Mouse (Mus musculus): ENCODE measurements at regions not wholly inside any gene's neighbourhood (a gene's known extent, or its start where the extent isn't known, plus 50 kb on each side); places are given as distances from the start of the nearest gene placed in this dataset.

- no peak overlapping the region for H3K27ac ChIP-seq (replicated peaks)
- H3K9me3 ChIP-seq = no peaks in the 10 kb centered on the region
- ATAC-seq (ENCODE audit: low FRiP score, low read depth) = no peak
- H3K4me2 ChIP-seq = no peak overlapping the region
- 46% methylated on average over 9 of the region's 9 CpGs for WGBS
- H3K27me3 ChIP-seq = no peaks in the 10 kb centered on the region
- no peak overlapping the region for H3K9ac ChIP-seq
- H3K36me3 ChIP-seq = no peaks in the 10 kb centered on the region
- no peak overlapping the region for H3K4me3 ChIP-seq
- peaks cover 10% of the 10 kb centered on the region; the same call in 1 of the 2 replicates for H3K4me1 ChIP-seq (replicated peaks)
These were observed 314.9 kb downstream of the Mllt3 start for GRCm38 (mm10) chr4:87718166-87718805.

DNA sequence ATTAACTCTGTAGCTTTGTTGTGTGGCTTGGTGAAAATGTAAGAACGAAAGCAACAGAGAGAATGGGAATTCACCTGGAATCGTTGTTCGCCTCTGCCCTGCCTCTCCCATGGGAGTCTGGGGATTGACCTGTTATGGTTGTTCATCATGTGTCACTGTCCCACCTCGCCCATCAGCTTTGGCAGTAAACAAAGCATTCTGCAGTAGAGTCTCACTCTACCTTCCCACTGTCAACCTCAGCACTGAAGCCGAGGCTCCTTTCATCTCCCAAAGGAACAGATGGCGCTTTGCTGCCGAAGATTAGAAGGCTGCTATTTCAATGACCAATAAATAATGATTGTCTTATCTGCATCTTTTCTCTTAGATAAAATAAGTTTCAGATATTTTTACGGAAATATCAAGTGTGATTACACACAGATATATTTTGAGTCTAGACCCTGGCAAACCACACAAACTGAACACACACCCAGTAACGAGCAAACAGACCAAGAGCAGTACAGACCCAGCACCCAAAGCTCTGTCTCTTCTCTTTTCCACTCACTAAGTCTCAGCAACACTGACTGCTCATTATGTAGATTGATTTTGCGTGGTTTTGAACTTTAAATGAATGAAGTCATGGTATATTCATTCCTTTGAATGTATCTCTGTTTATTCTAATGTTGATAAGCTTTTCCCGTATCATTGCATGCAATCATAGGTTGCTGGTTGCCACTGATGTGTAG, 317.8 kb downstream of the Mllt3 start:
- no peak for ATAC-seq (ENCODE audit: low FRiP score, low read depth)
- Histone ChIP-seq H3K4me3 (no peak overlapping the region), H3K9me3 (no peaks in the 10 kb centered on the region), H3K9ac (no peak overlapping the region), H3K4me1 (replicated peaks) (peaks cover 6% of the 10 kb centered on the region; the same call in 1 of the 2 replicates), H3K27ac (replicated peaks) (no peak overlapping the region), H3K27me3 (no peaks in the 10 kb centered on the region), H3K36me3 (no peaks in the 10 kb centered on the region), H3K4me2 (no peak overlapping the region)
- WGBS = 55% methylated on average over 11 of the region's 11 CpGs

GRCm38 (mm10) chr4:87712691-87713090, 320.5 kb downstream of the Mllt3 start:
- Histone ChIP-seq H3K4me3 (no peak overlapping the region), H3K9ac (no peak overlapping the region), H3K4me1 (replicated peaks) (peaks cover 7% of the 10 kb centered on the region), H3K4me2 (no peak overlapping the region), H3K27ac (replicated peaks) (no peak overlapping the region), H3K27me3 (no peaks in the 10 kb centered on the region), H3K36me3 (no peaks in the 10 kb centered on the region), H3K9me3 (no peaks in the 10 kb centered on the region)
- no peak for ATAC-seq (ENCODE audit: low FRiP score, low read depth)
- 90% methylated on average over 2 of the region's 2 CpGs for WGBS

GRCm38 (mm10) chr4:87712286-87712685, 320.9 kb downstream of the Mllt3 start:
- Histone ChIP-seq H3K4me1 (replicated peaks) (peaks cover 7% of the 10 kb centered on the region), H3K9ac (no peak overlapping the region), H3K27me3 (no peaks in the 10 kb centered on the region), H3K4me2 (no peak overlapping the region), H3K4me3 (no peak overlapping the region), H3K9me3 (no peaks in the 10 kb centered on the region), H3K27ac (replicated peaks) (no peak overlapping the region), H3K36me3 (no peaks in the 10 kb centered on the region)
- no peak for ATAC-seq (ENCODE audit: low FRiP score, low read depth)
- 97% methylated on average over 3 of the region's 3 CpGs for WGBS

- Histone ChIP-seq H3K27ac (replicated peaks) (no peak overlapping the region), H3K36me3 (no peaks in the 10 kb centered on the region), H3K9me3 (no peaks in the 10 kb centered on the region), H3K27me3 (no peaks in the 10 kb centered on the region), H3K4me2 (no peak overlapping the region), H3K9ac (no peak overlapping the region), H3K4me1 (replicated peaks) (peaks cover 7% of the 10 kb centered on the region), H3K4me3 (no peak overlapping the region)
- 87% methylated on average over 8 of the region's 8 CpGs for WGBS
- no peak for ATAC-seq (ENCODE audit: low FRiP score, low read depth)
These were observed 321.9 kb downstream of the Mllt3 start for GRCm38 (mm10) chr4:87711185-87711827.

DNA sequence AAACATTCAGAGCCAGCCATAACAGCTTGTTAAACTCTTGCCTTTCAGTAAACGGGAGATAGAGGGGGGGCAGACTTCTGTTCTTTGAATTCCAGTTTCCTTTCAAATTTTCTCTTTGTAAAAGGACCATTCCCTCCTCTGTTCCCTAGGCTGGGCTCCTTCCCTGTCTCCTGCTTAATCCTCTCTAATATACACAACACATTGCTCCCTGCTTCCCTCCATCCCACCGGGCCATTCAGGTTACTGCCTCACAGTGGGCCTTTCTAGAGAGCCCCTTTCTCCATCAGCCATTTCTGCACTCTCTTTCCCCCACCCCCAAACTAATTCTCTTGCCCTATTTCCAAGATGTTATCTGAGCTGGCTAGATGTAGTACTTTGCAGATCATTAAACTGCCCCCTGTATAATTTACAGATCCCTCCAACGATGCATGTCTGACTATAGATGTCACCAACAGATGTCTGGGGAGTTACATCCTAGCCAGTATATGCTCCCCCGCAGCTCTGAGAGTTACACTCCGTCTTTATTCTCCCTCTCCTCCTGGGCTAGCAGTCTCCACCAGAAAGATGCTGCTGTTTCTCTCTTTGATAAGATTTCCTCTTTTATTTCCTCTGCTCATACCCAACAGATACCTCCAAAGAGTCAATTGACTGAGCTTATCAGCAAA, 324.1 kb downstream of the Mllt3 start:
- H3K27me3 ChIP-seq = no peaks in the 10 kb centered on the region
- WGBS = 14% methylated on average over 5 of the region's 5 CpGs
- H3K27ac ChIP-seq (replicated peaks) = no peak overlapping the region
- H3K9ac ChIP-seq = no peak overlapping the region
- no peak overlapping the region for H3K4me2 ChIP-seq
- H3K4me3 ChIP-seq = no peak overlapping the region
- H3K36me3 ChIP-seq = no peaks in the 10 kb centered on the region
- peaks cover 7% of the 10 kb centered on the region for H3K4me1 ChIP-seq (replicated peaks)
- peak; percentile 65 for ATAC-seq (ENCODE audit: low FRiP score, low read depth)
- peaks cover 3% of the 10 kb centered on the region; the same call in 1 of the 2 replicates for H3K9me3 ChIP-seq

- Histone ChIP-seq H3K27ac (replicated peaks) (no peak overlapping the region), H3K4me1 (replicated peaks) (peaks cover 7% of the 10 kb centered on the region), H3K9ac (no peak overlapping the region), H3K27me3 (no peaks in the 10 kb centered on the region), H3K4me3 (no peak overlapping the region), H3K9me3 (peaks cover 3% of the 10 kb centered on the region; the same call in 1 of the 2 replicates), H3K36me3 (no peaks in the 10 kb centered on the region), H3K4me2 (no peak overlapping the region)
- ATAC-seq (ENCODE audit: low FRiP score, low read depth) = no peak
- 55% methylated on average over 2 of the region's 2 CpGs for WGBS
These were observed 325.8 kb downstream of the Mllt3 start for GRCm38 (mm10) chr4:87707386-87707785.

- ATAC-seq (ENCODE audit: low FRiP score, low read depth) = no peak
- no peaks in the 10 kb centered on the region for H3K27me3 ChIP-seq
- WGBS = 38% methylated on average over 4 of the region's 4 CpGs
- no peaks in the 10 kb centered on the region for H3K36me3 ChIP-seq
- H3K9me3 ChIP-seq = peaks cover 3% of the 10 kb centered on the region; the same call in 1 of the 2 replicates
- peaks cover 12% of the 10 kb centered on the region; the same call in 1 of the 2 replicates for H3K4me1 ChIP-seq (replicated peaks)
- no peak overlapping the region for H3K9ac ChIP-seq
- H3K4me2 ChIP-seq = no peak overlapping the region
- no peak overlapping the region for H3K4me3 ChIP-seq
- H3K27ac ChIP-seq (replicated peaks) = no peak overlapping the region
These were observed 330.3 kb downstream of the Mllt3 start for GRCm38 (mm10) chr4:87702834-87703233.

- WGBS = 85% methylated on average over 3 of the region's 3 CpGs
These were observed 330.9 kb downstream of the Mllt3 start for GRCm38 (mm10) chr4:87702290-87702689.

GRCm38 (mm10) chr4:87701024-87701423, 332.1 kb downstream of the Mllt3 start:
- no peak overlapping the region for H3K4me3 ChIP-seq
- no peak for ATAC-seq (ENCODE audit: low FRiP score, low read depth)
- H3K9me3 ChIP-seq = peaks cover 3% of the 10 kb centered on the region; the same call in 1 of the 2 replicates
- no peaks in the 10 kb centered on the region for H3K27me3 ChIP-seq
- no peaks in the 10 kb centered on the region for H3K36me3 ChIP-seq
- H3K4me1 ChIP-seq (replicated peaks) = peaks cover 12% of the 10 kb centered on the region; the same call in 1 of the 2 replicates
- no peak overlapping the region for H3K27ac ChIP-seq (replicated peaks)
- WGBS = 90% methylated on average over 4 of the region's 4 CpGs
- H3K9ac ChIP-seq = no peak overlapping the region
- H3K4me2 ChIP-seq = no peak overlapping the region

More at GRCm38 (mm10) chr4:87702290-87702689, 330.9 kb downstream of the Mllt3 start:
- ATAC-seq (ENCODE audit: low FRiP score, low read depth) = no peak
- no peak overlapping the region for H3K9ac ChIP-seq
- peaks cover 3% of the 10 kb centered on the region; the same call in 1 of the 2 replicates for H3K9me3 ChIP-seq
- H3K4me1 ChIP-seq (replicated peaks) = peaks cover 12% of the 10 kb centered on the region; the same call in 1 of the 2 replicates
- H3K27ac ChIP-seq (replicated peaks) = no peak overlapping the region
- H3K36me3 ChIP-seq = no peaks in the 10 kb centered on the region
- H3K27me3 ChIP-seq = no peaks in the 10 kb centered on the region
- H3K4me2 ChIP-seq = no peak overlapping the region
- no peak overlapping the region for H3K4me3 ChIP-seq

DNA sequence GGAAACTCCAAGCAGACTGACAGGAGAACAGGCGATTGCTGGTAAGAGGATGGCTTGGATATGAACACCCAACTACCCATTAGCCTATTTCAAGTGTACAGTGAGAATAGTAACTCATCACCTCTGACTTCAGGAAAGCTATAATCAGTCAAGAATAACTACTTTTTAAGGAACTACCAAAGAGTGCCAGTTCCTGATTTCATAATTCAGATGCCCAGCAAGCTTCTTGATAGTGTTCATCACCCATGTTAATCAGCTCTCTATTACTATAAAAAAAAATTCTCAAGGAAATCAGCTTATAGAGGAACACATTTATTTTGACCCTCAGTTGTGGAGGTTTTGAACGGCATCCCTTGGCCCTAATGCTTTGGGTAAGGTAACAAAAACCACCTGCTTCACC, 332.7 kb downstream of the Mllt3 start:
- no peak overlapping the region for H3K4me2 ChIP-seq
- no peak overlapping the region for H3K9ac ChIP-seq
- H3K9me3 ChIP-seq = peaks cover 1% of the 10 kb centered on the region; the same call in 1 of the 2 replicates
- H3K27ac ChIP-seq (replicated peaks) = no peak overlapping the region
- H3K27me3 ChIP-seq = no peaks in the 10 kb centered on the region
- no peak for ATAC-seq (ENCODE audit: low FRiP score, low read depth)
- no peak overlapping the region for H3K4me3 ChIP-seq
- no peaks in the 10 kb centered on the region for H3K36me3 ChIP-seq
- peaks cover 12% of the 10 kb centered on the region; the same call in 1 of the 2 replicates for H3K4me1 ChIP-seq (replicated peaks)
- 94% methylated on average over 2 of the region's 2 CpGs for WGBS

Measured in hindbrain, embryonic 15.5 days (tissue).